Mouse (Mus musculus): ENCODE data around the gene Usp43.

Gene Usp43

GRCm38 (mm10) chr11:67897064-67897560 is 24.8 kb downstream of the Usp43 start:
- DNase-seq (ENCODE audit: low spot score in 2 of 2): peak; percentile 65 to 69

- DNase-seq (ENCODE audit: low spot score in 2 of 2): no peak
Measured at GRCm38 (mm10) chr11:67895641-67896040, 26.3 kb downstream of the Usp43 start.

- DNase-seq (ENCODE audit: low spot score in 2 of 2): peak in 1 of 2 experiments; percentile 11
Measured at GRCm38 (mm10) chr11:67888521-67888920, 33.4 kb downstream of the Usp43 start.

GRCm38 (mm10) chr11:67885921-67886320 is 36.0 kb downstream of the Usp43 start:
- no peak for DNase-seq (ENCODE audit: low spot score in 2 of 2)

GRCm38 (mm10) chr11:67865521-67866197 is 56.3 kb downstream of the Usp43 start:
- DNase-seq (ENCODE audit: low spot score in 2 of 2): no peak

GRCm38 (mm10) chr11:67865100-67865499 is 56.9 kb downstream of the Usp43 start:
- no peak for DNase-seq (ENCODE audit: low spot score in 2 of 2)

- no peak for DNase-seq (ENCODE audit: low spot score in 2 of 2)
Measured at GRCm38 (mm10) chr11:67861399-67861838, 60.5 kb downstream of the Usp43 start.

GRCm38 (mm10) chr11:67860743-67861398 is 61.1 kb downstream of the Usp43 start:
- DNase-seq (ENCODE audit: low spot score in 2 of 2): no peak

GRCm38 (mm10) chr11:67858518-67858917 is 63.4 kb downstream of the Usp43 start:
- DNase-seq (ENCODE audit: low spot score in 2 of 2): no peak

GRCm38 (mm10) chr11:67855035-67855434 is 66.9 kb downstream of the Usp43 start:
- peak in 1 of 2 experiments; percentile 16 for DNase-seq (ENCODE audit: low spot score in 2 of 2)

- no peak for DNase-seq (ENCODE audit: low spot score in 2 of 2)
Measured at GRCm38 (mm10) chr11:67853996-67854395, 68.0 kb downstream of the Usp43 start.

- no peak for DNase-seq (ENCODE audit: low spot score in 2 of 2)
Measured at GRCm38 (mm10) chr11:67851770-67852169, 70.2 kb downstream of the Usp43 start.

- peak in 1 of 2 experiments; percentile 9 for DNase-seq (ENCODE audit: low spot score in 2 of 2)
Measured at GRCm38 (mm10) chr11:67845193-67845592, 76.8 kb downstream of the Usp43 start.

GRCm38 (mm10) chr11:67839810-67840209 is 82.1 kb downstream of the Usp43 start:
- DNase-seq (ENCODE audit: low spot score in 2 of 2): no peak

GRCm38 (mm10) chr11:67835408-67836078 is 86.4 kb downstream of the Usp43 start:
- no peak for DNase-seq (ENCODE audit: low spot score in 2 of 2)

GRCm38 (mm10) chr11:67831820-67832219 is 90.1 kb downstream of the Usp43 start:
- DNase-seq (ENCODE audit: low spot score in 2 of 2): no peak

- no peak for DNase-seq (ENCODE audit: low spot score in 2 of 2)
Measured at GRCm38 (mm10) chr11:67829530-67829929, 92.4 kb downstream of the Usp43 start.

GRCm38 (mm10) chr11:67828360-67829059 is 93.4 kb downstream of the Usp43 start:
- no peak for DNase-seq (ENCODE audit: low spot score in 2 of 2)

GRCm38 (mm10) chr11:67821560-67821959 is 100.4 kb downstream of the Usp43 start:
- DNase-seq (ENCODE audit: low spot score in 2 of 2): peak; percentile 31 to 73

- DNase-seq (ENCODE audit: low spot score in 2 of 2): peak; percentile 38 to 57
Measured at GRCm38 (mm10) chr11:67820221-67820620, 101.7 kb downstream of the Usp43 start.

- peak; percentile 35 to 61 for DNase-seq (ENCODE audit: low spot score in 2 of 2)
Measured at GRCm38 (mm10) chr11:67819604-67820003, 102.3 kb downstream of the Usp43 start.

- DNase-seq (ENCODE audit: low spot score in 2 of 2): peak in 1 of 2 experiments; percentile 46
Measured at GRCm38 (mm10) chr11:67811535-67811934, 110.4 kb downstream of the Usp43 start.
